Mouse (Mus musculus) midbrain, embryonic 14.5 days (tissue): ENCODE results near the gene Bspry. TPM values are rescaled to one million over a fixed set of nuclear protein-coding genes. Genes with fewer than 3 reads are reported as not detected.

Experiments
- ATAC-seq: fragments of 200-750 bp; cut with Nextera tagmentation; 2 replicates; pipeline ENCODE4 v1.8.0; 2017; ENCODE audit warnings: moderate number of reproducible peaks, moderate library complexity; ENCODE audit not compliant: low FRiP score, low TSS enrichment
- DNase-seq: peaks from one replicate; pipeline ENCODE4 v3.0.0-alpha.2; 2015
- H3K27ac ChIP-seq: fragments of 300-500 bp; sonication (generic); replicated peaks from 2 replicates; pipeline ENCODE4 v1.5.1; 2014; ENCODE audit warnings: mild to moderate bottlenecking, low read depth, low read length, moderate library complexity
- H3K27me3 ChIP-seq: fragments of 300-500 bp; sonication (generic); 2 replicates; pipeline ENCODE4 v1.6.1; 2014; ENCODE audit warnings: low read length, control low read depth, mixed read lengths; ENCODE audit not compliant: control insufficient read depth, insufficient read depth
- H3K36me3 ChIP-seq: fragments of 300-500 bp; sonication (generic); 2 replicates; pipeline ENCODE4 v1.6.1; 2014; ENCODE audit warnings: low read length, control low read depth; ENCODE audit not compliant: control insufficient read depth, insufficient read depth
- H3K4me1 ChIP-seq: fragments of 300-500 bp; sonication (generic); 2 replicates; pipeline ENCODE4 v1.6.1; 2014; ENCODE audit warnings: mild to moderate bottlenecking, antibody characterized with exemption, low read length, control low read depth; ENCODE audit not compliant: control insufficient read depth, insufficient read depth
- H3K4me2 ChIP-seq: fragments of 300-500 bp; sonication (generic); 2 replicates; pipeline ENCODE4 v1.6.1; 2014; ENCODE audit warnings: mild to moderate bottlenecking, low read length, moderate library complexity
- H3K4me3 ChIP-seq: fragments of 300-500 bp; sonication (generic); replicated peaks from 2 replicates; pipeline ENCODE4 v1.5.1; 2014; ENCODE audit warnings: low read depth, low read length
- H3K9ac ChIP-seq: fragments of 300-500 bp; sonication (generic); replicated peaks from 2 replicates; pipeline ENCODE4 v1.6.1; 2014; ENCODE audit warnings: mild to moderate bottlenecking, low read length, moderate library complexity
- H3K9me3 ChIP-seq: fragments of 300-500 bp; sonication (generic); 2 replicates; pipeline ENCODE4 v1.6.1; 2016; ENCODE audit warnings: low read length, control low read depth, mixed read lengths; ENCODE audit not compliant: control insufficient read depth
- WGBS: fragments of 180-500 bp; shearing (Covaris S2); extraction: QIAGEN DNeasy Blood & Tissue Kit; methylation state at CpG from one replicate; pipeline ENCODE4 v1.1.7; 2014; 5-methylcytosine and 5-hydroxymethylcytosine counted together
- polyA plus RNA-seq: library from polyadenylated mRNA; unstranded; fragments of >200 nt; fragmentation: Nextera tagmentation; extraction: Ambion mirVana; gene quantifications from 2 replicates; pipeline ENCODE4 v1.2.1, GENCODE M21; 2014

Gene Bspry
- polyA plus RNA-seq, 1 experiment from 2014 or later = 0.43 TPM

- Histone ChIP-seq H3K4me2 (no peak overlapping the region), H3K4me3 (no peak overlapping the region), H3K4me1 (peaks cover 2% of the 10 kb centered on the region; the same call in 1 of the 2 replicates), H3K9me3 (no peaks in the 10 kb centered on the region), H3K27ac (no peak overlapping the region), H3K36me3 (peaks cover 20% of the 10 kb centered on the region), H3K27me3 (no peaks in the 10 kb centered on the region), H3K9ac (no peak overlapping the region)
- DNase-seq (no peak), ATAC-seq (no peak)
- 82% methylated on average over 7 of the region's 7 CpGs for WGBS
Observed at GRCm38 (mm10) chr4:62502969-62503368, 23.1 kb downstream of the Bspry start.

GRCm38 (mm10) chr4:62503374-62503970, 23.6 kb downstream of the Bspry start, which contains the start of gene Hdhd3:
TSS of gene Hdhd3 (minus strand) at chr4:62503467.
- DNase-seq (no peak), ATAC-seq (no peak)
- H3K9ac ChIP-seq = peak within 1 kb of the TSS; percentile 82
- peaks cover 2% of the 10 kb centered on the region; the same call in 1 of the 2 replicates for H3K4me1 ChIP-seq
- peak within 1 kb of the TSS; percentile 72 for H3K4me3 ChIP-seq
- H3K9me3 ChIP-seq = no peaks in the 10 kb centered on the region
- no peaks in the 10 kb centered on the region for H3K27me3 ChIP-seq
- peaks cover 21% of the 10 kb centered on the region for H3K36me3 ChIP-seq
- WGBS = 89% methylated on average over 3 of the region's 3 CpGs
- peak within 1 kb of the TSS; percentile 55; the same call in 1 of the 2 replicates for H3K27ac ChIP-seq
- peak within 1 kb of the TSS; percentile 72 for H3K4me2 ChIP-seq

GRCm38 (mm10) chr4:62505991-62506390, 26.1 kb downstream of the Bspry start:
- Histone ChIP-seq H3K36me3 (peaks cover 34% of the 10 kb centered on the region), H3K27me3 (no peaks in the 10 kb centered on the region), H3K4me3 (no peak overlapping the region), H3K27ac (no peak overlapping the region), H3K4me1 (peaks cover 2% of the 10 kb centered on the region; the same call in 1 of the 2 replicates), H3K9me3 (no peaks in the 10 kb centered on the region), H3K9ac (no peak overlapping the region), H3K4me2 (no peak overlapping the region)
- no peak for DNase-seq
- no peak for ATAC-seq
- 91% methylated on average over 3 of the region's 3 CpGs for WGBS

GRCm38 (mm10) chr4:62506798-62507197, 26.9 kb downstream of the Bspry start:
- Histone ChIP-seq H3K4me1 (no peaks in the 10 kb centered on the region), H3K9me3 (no peaks in the 10 kb centered on the region), H3K36me3 (peaks cover 42% of the 10 kb centered on the region), H3K4me2 (no peak overlapping the region), H3K27me3 (no peaks in the 10 kb centered on the region), H3K9ac (no peak overlapping the region), H3K4me3 (no peak overlapping the region), H3K27ac (no peak overlapping the region)
- WGBS = 72% methylated on average over 2 of the region's 2 CpGs
- peak; percentile 26 for DNase-seq
- ATAC-seq = no peak

GRCm38 (mm10) chr4:62508839-62509238, 29.0 kb downstream of the Bspry start:
- H3K4me2 ChIP-seq = no peak overlapping the region
- H3K36me3 ChIP-seq = peaks cover 61% of the 10 kb centered on the region
- no peak overlapping the region for H3K9ac ChIP-seq
- no peaks in the 10 kb centered on the region for H3K4me1 ChIP-seq
- no peak overlapping the region for H3K27ac ChIP-seq
- WGBS = 94% methylated on average over 5 of the region's 5 CpGs
- no peak overlapping the region for H3K4me3 ChIP-seq
- H3K27me3 ChIP-seq = no peaks in the 10 kb centered on the region
- no peaks in the 10 kb centered on the region for H3K9me3 ChIP-seq
- no peak for ATAC-seq
- DNase-seq = no peak

- WGBS = 94% methylated on average over 11 of the region's 11 CpGs
- H3K27me3 ChIP-seq = no peaks in the 10 kb centered on the region
Observed at GRCm38 (mm10) chr4:62509946-62510345, 30.1 kb downstream of the Bspry start.

GRCm38 (mm10) chr4:62513998-62514506, 34.2 kb downstream of the Bspry start:
- no peak for ATAC-seq
- WGBS = 50% methylated on average over 11 of the region's 11 CpGs
- H3K9ac ChIP-seq = no peak overlapping the region

More at GRCm38 (mm10) chr4:62509946-62510345, 30.1 kb downstream of the Bspry start:
- Histone ChIP-seq H3K27ac (no peak overlapping the region), H3K36me3 (peaks cover 64% of the 10 kb centered on the region), H3K4me1 (no peaks in the 10 kb centered on the region), H3K9me3 (no peaks in the 10 kb centered on the region), H3K4me3 (no peak overlapping the region), H3K9ac (no peak overlapping the region), H3K4me2 (no peak overlapping the region)
- no peak for DNase-seq
- ATAC-seq = no peak

GRCm38 (mm10) chr4:62514995-62515394, 35.1 kb downstream of the Bspry start:
- H3K9me3 ChIP-seq = no peaks in the 10 kb centered on the region
- H3K4me3 ChIP-seq = no peak overlapping the region
- H3K4me1 ChIP-seq = peaks cover 10% of the 10 kb centered on the region
- H3K9ac ChIP-seq = no peak overlapping the region
- ATAC-seq (no peak), DNase-seq (no peak)
- H3K27me3 ChIP-seq = no peaks in the 10 kb centered on the region
- WGBS = 88% methylated on average over 7 of the region's 7 CpGs
- peaks cover 40% of the 10 kb centered on the region for H3K36me3 ChIP-seq
- no peak overlapping the region for H3K27ac ChIP-seq
- H3K4me2 ChIP-seq = no peak overlapping the region

More at GRCm38 (mm10) chr4:62513998-62514506, 34.2 kb downstream of the Bspry start:
- peaks cover 9% of the 10 kb centered on the region for H3K4me1 ChIP-seq
- no peak for DNase-seq
- H3K27me3 ChIP-seq = no peaks in the 10 kb centered on the region
- H3K27ac ChIP-seq = no peak overlapping the region
- H3K36me3 ChIP-seq = peaks cover 50% of the 10 kb centered on the region
- H3K4me3 ChIP-seq = no peak overlapping the region
- no peaks in the 10 kb centered on the region for H3K9me3 ChIP-seq
- H3K4me2 ChIP-seq = no peak overlapping the region

GRCm38 (mm10) chr4:62515490-62515889, 35.6 kb downstream of the Bspry start:
- ATAC-seq (no peak), DNase-seq (no peak)
- WGBS = 90% methylated on average over 3 of the region's 3 CpGs
- H3K27ac ChIP-seq = no peak overlapping the region
- H3K36me3 ChIP-seq = peaks cover 35% of the 10 kb centered on the region
- H3K4me1 ChIP-seq = peaks cover 14% of the 10 kb centered on the region
- no peaks in the 10 kb centered on the region for H3K27me3 ChIP-seq
- no peak overlapping the region for H3K9ac ChIP-seq
- no peak overlapping the region for H3K4me2 ChIP-seq
- H3K4me3 ChIP-seq = no peak overlapping the region
- no peaks in the 10 kb centered on the region for H3K9me3 ChIP-seq
